Mouse (Mus musculus): ENCODE data around the gene Rit1.

DNA sequence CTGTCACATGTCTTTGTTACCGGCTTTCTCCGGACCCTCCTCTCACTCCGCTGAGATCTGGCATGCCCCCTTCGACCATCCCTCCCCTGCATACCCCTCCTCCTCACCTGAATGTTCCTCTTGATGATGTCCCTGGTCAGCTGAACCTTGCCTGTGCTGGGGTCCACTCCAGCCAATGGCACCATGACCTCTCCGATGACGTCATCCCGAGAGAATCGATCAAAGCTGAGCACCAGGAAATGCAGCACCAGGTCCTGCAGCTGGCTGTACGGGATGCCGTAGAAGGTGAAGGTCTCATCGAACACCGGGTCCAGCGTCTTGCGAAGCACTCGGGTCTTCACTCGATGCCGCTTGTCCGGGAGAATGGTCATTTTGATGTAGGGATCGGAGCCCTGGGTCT lies 45.0 kb downstream of the Rit1 start:
- TF ChIP-seq CTCF (IDR thresholded peaks at IDR 0.05) = no peak
- no peak for TF ChIP-seq EP300 (IDR thresholded peaks at IDR 0.05)
